Mouse (Mus musculus) cerebellum, adult 2 months (tissue): Measurements from ENCODE around the gene Cnnm2.

Source experiments
- CTCF ChIP-seq: fragments of 200-500 bp; IDR thresholded peaks from 2 replicates; pipeline ENCODE4 v1.5.1; 2011; ENCODE audit warnings: low read depth, mild to moderate bottlenecking, control low read depth, low read length, moderate library complexity, borderline replicate concordance; ENCODE audit not compliant: insufficient read depth
- POLR2A ChIP-seq: fragments of 200-500 bp; IDR thresholded peaks from 2 replicates; pipeline ENCODE4 v1.6.1; 2011; ENCODE audit warnings: low read length, control low read depth, borderline replicate concordance; ENCODE audit not compliant: insufficient read depth

DNA sequence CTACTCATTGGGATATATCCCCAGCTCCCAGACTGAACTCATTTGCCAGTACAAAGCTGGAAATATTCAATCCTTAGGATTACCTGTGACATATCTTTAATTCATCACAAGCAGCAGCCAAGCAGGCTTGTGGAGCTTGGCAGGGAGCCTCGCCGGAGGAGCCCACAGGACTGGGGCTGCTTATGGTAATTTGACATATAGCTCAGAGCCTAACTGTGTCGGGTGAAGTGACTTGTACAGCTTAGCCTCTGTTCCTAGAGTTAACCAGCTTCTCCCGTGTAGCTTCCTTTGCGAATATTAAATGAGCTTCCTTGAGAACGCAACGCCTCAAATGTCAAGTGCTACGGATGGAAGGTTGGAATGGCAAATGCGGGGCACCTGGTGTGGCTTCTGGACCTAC lies 16.7 kb upstream of the Cnnm2 start:
- TF ChIP-seq POLR2A: no peak
- TF ChIP-seq CTCF: no peak
